Mouse (Mus musculus) Patski (cell line): ENCODE data around the gene Nat8f4. TPM values are rescaled to one million over a fixed set of nuclear protein-coding genes. Genes with fewer than 3 reads are reported as not detected.
"Not testable (repeated sequence)": the region's sequence is repeated elsewhere in the genome, so short reads cannot be mapped to it uniquely, and the experiment has no call there.

Source experiments
- ATAC-seq: fragments of 100-300 bp; one replicate; pipeline ENCODE4 v1.8.0; 2021
- CTCF ChIA-PET: fragments of 350-600 bp; sonication (Branson Sonifier 250); formaldehyde crosslinking; loops from one replicate; lab custom pipeline; 2022; ENCODE audit warnings: inconsistent platforms; lab: Charles Lee
- POLR2A ChIA-PET: fragments of 350-600 bp; sonication (Branson Sonifier 250); formaldehyde crosslinking; loops from one replicate; lab custom pipeline; 2022; ENCODE audit warnings: antibody characterized with exemption, inconsistent platforms; lab: Charles Lee
- DNase-seq: peaks from one replicate; pipeline ENCODE4 v3.0.0-alpha.2; 2011; ENCODE audit warnings: low read depth, low spot score
- H3K27me3 ChIP-seq: fragments of 371-371 bp; one replicate; pipeline ENCODE4 v1.5.1; 2021
- CTCF ChIP-seq: fragments of 100-300 bp; IDR thresholded peaks from one replicate; pipeline ENCODE4 v1.5.1; 2021
- in situ Hi-C: fragments of 300-500 bp; cut with MboI; formaldehyde crosslinking; loops from 3 replicates; pipeline ENCODE4 v1.11.1; 2018; ENCODE audit warnings: low pct_unique_long_range_greater_than_20kb, mixed read lengths
- polyA plus RNA-seq: library from polyadenylated mRNA; unstranded; gene quantifications from one replicate; pipeline ENCODE4 v1.2.3, GENCODE M21; 2021

The Nat8f4 gene
- polyA plus RNA-seq, 1 experiment from 2014 or later = 0.27 TPM

DNA sequence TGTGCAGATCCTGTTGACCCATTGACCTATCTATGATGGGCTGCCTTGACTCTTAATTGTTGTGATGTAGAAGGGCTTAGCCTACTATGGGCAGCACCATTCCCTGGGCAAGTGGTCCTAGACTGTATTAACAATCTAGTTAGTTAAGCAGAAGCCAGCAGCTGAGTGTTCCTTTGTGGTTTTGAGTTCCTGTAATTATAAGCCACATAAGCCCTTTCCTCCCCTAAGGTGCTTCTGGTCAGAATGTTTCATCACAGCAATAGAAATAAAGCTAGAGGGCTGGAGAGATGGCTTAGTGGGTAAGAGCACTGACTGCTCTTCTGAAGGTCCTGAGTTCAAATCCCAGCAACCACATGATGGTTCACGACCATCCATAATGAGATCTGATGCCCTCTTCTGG is 19.0 kb upstream of the Nat8f4 start:
- TF ChIP-seq CTCF = no peak
- H3K27me3 ChIP-seq = no peaks in the 10 kb centered on the region
- ChIA-PET POLR2A (no interaction called here), CTCF (interaction anchor here (0.8 to 1.3 kb wide), 3 partner anchors 8 to 18 kb away, joined by 3 read pairs; partner anchors contain the start of gene Nat8f1)
- DNase-seq (no peak), ATAC-seq (no peak)
- in situ Hi-C loops = no loop called here

GRCm38 (mm10) chr6:85919401-85919800 is 14.7 kb upstream of the Nat8f4 start:
- H3K27me3 ChIP-seq = no peaks in the 10 kb centered on the region
- ATAC-seq (no peak), DNase-seq (no peak)
- TF ChIP-seq CTCF = no peak
- ChIA-PET POLR2A (no interaction called here), CTCF (no interaction called here)
- in situ Hi-C loops = no loop called here

GRCm38 (mm10) chr6:85918341-85918740 is 13.7 kb upstream of the Nat8f4 start:
- DNase-seq, H3K27me3 ChIP-seq, POLR2A ChIA-PET, ATAC-seq, CTCF ChIA-PET, in situ Hi-C loops: not testable (repeated sequence)

DNA sequence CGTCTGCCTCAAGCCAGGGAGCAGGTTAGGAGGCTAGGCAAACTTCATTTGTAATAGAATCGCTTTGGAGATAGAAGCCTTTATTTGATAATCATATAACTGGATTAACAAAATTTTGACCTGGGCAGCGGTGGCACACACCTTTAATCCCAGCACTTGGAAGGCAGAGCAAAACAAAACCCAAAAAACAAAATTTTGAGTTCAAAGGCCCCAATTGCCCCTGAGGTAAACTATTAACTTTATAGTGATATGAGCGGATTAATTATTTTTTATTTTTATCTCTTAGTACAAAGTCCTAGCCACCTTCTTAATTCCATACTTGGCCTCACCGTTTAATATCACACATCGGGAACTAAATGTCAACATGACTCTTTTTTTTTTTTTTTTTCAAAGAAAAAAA is 11.9 kb upstream of the Nat8f4 start:
- in situ Hi-C loops = no loop called here
- ChIA-PET CTCF (interaction anchor here (2.3 kb wide), 1 partner anchor 19 kb away, joined by 15 read pairs; no protein-coding TSS in a partner anchor), POLR2A (interaction anchor here (1.0 kb wide), 1 partner anchor 19 kb away, joined by 3 read pairs; no protein-coding TSS in a partner anchor)
- ATAC-seq (no peak), DNase-seq (no peak)
- no peak for TF ChIP-seq CTCF
- no peaks in the 10 kb centered on the region for H3K27me3 ChIP-seq

DNA sequence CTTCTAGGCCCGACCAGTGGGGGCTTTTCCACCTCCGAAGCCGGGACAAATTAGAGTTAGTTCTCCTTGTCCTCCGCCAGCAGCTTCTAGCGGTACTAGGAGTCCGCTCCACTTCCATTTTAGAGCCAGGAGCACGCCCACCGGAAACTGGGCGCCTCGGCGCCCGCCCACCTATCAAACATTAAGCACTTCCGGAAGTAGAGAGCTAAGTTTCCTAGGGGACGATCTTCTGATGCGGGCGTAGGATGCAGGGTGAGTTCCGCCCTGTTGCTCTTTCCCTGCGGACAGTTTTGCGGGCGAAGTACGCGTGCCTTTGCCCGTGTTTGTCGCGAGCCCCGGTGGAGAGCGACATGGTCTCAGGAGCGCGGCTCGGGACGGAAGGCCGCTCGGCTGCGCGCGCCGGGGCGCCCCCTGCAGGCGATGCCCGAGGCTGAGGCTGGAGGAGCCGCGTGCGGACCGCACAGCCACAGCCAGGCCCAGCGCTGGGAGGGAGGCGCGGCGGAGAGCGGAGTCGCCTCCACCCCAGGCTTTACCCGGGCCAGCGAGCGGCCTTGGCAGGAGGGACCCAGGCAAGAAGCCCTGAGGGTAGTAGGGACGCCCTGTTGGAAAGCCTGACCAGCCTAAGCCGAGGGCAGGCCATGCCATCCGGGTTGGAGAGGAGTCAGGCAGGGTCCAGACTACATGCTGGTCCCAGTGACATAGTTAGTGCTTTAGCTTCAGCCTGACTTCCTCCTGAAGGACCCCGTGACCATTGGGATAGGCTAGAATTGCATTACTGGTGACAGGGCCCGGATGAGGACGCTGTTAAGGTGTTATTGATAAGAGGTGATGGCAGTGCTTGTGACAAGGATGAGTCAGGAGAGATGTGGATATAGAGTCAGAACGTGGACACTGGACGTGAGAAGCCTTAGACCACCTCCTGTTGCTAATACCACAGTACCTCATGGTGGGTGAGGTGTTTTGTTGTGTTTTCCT is 11.1 kb upstream of the Nat8f4 start, which contains the start of gene Nat8f1:
TSS of gene Nat8f1 (minus strand) at position 149 of the 975 bp plus-strand sequence.
- peak; percentile 95 for ATAC-seq

DNA sequence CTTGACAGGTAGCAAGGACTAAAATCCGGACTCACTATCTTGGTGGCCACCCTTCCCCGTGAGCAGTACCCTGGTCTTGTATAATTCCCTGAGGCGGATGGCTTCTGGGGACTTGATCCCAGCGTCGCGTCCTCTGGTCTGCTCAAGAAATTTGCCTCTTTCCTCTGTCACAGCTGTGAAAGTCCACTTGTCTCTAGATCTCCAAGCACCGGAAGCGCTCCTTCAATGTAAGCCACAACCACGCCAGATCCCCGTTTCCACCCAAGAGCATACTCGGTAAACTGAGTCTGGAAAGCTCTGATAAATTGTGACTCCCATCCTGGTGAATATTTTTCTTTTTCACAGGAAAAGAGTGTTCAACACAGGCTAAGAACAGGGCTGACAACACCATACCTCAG is 10.5 kb upstream of the Nat8f4 start:
- CTCF ChIA-PET = interaction anchor here (1.0 to 2.3 kb wide), 3 partner anchors 8 to 450 kb away, joined by 3 to 15 read pairs (median 4); no protein-coding TSS in a partner anchor
- in situ Hi-C loops = no loop called here

More for the DNA sequence above, 11.1 kb upstream of the Nat8f4 start, which contains the start of gene Nat8f1:
- DNase-seq = peak; percentile 71
- in situ Hi-C loops, H3K27me3 ChIP-seq: not testable (repeated sequence)
- peak; percentile 99 for TF ChIP-seq CTCF
- CTCF ChIA-PET = interaction anchor here (1.0 to 2.3 kb wide), 3 partner anchors 8 to 451 kb away, joined by 3 to 15 read pairs (median 4); no protein-coding TSS in a partner anchor
- POLR2A ChIA-PET = interaction anchor here (0.9 to 1.0 kb wide), 3 partner anchors 12 to 87 kb away, joined by 3 read pairs; no protein-coding TSS in a partner anchor

GRCm38 (mm10) chr6:85911587-85911986 is 6.9 kb upstream of the Nat8f4 start, which contains the start of gene Tprkb:
TSS of gene Tprkb (plus strand) at chr6:85911865.
- no peak for DNase-seq
- H3K27me3 ChIP-seq = no peaks in the 10 kb centered on the region
- no peak for ATAC-seq
- POLR2A ChIA-PET = no interaction called here
- TF ChIP-seq CTCF = no peak
- in situ Hi-C loops = no loop called here
- CTCF ChIA-PET = no interaction called here

More for the DNA sequence above, 10.5 kb upstream of the Nat8f4 start:
- no peak for DNase-seq
- no peaks in the 10 kb centered on the region for H3K27me3 ChIP-seq
- TF ChIP-seq CTCF = no peak
- ATAC-seq = no peak
- POLR2A ChIA-PET = interaction anchor here (0.7 to 0.9 kb wide), 3 partner anchors 11 to 92 kb away, joined by 3 read pairs; no protein-coding TSS in a partner anchor

GRCm38 (mm10) chr6:85909704-85910103 is 5.0 kb upstream of the Nat8f4 start:
- TF ChIP-seq CTCF = no peak
- no peaks in the 10 kb centered on the region for H3K27me3 ChIP-seq
- no peak for DNase-seq
- ChIA-PET CTCF (interaction anchor here (0.8 to 1.6 kb wide), 2 partner anchors 27 to 95 kb away, joined by 3 read pairs; no protein-coding TSS in a partner anchor), POLR2A (no interaction called here)
- no peak for ATAC-seq
- in situ Hi-C loops = no loop called here

- ChIA-PET CTCF (interaction anchor here (1.6 kb wide), 1 partner anchor 28 kb away, joined by 3 read pairs; no protein-coding TSS in a partner anchor), POLR2A (no interaction called here)
- no peak for DNase-seq
- H3K27me3 ChIP-seq = no peaks in the 10 kb centered on the region
- in situ Hi-C loops = no loop called here
- ATAC-seq = no peak
- TF ChIP-seq CTCF = no peak
These were observed 3.7 kb upstream of the Nat8f4 start for GRCm38 (mm10) chr6:85908341-85908740.

GRCm38 (mm10) chr6:85906911-85907351 is 2.2 kb upstream of the Nat8f4 start:
- DNase-seq, in situ Hi-C loops, POLR2A ChIA-PET, H3K27me3 ChIP-seq: not testable (repeated sequence)
- CTCF ChIA-PET = interaction anchor here (1.7 kb wide), 1 partner anchor 17 kb away, joined by 3 read pairs; no protein-coding TSS in a partner anchor
- ATAC-seq = peak; percentile 38
